Comparison of ENCODE assay signal across 27 mouse cellular contexts in genomic region chr1:36986396-36987160, GRCm38 (mm10). TPM values are rescaled to one million over a fixed set of nuclear protein-coding genes. Genes with fewer than 3 reads are reported as not detected.
DNase-seq lines count a peak whose midpoint lies in the region; ATAC-seq lines count a peak whose summit lies in the region.
"Had no signal": no experiment of that assay in that cellular context is flagged by ENCODE, and none has a peak within 500 bp of the region (broad histone marks: within the 10 kb centered on the region; RNA-seq: fewer than 3 reads in every experiment).

No protein-coding gene starts in this region.

- no peak for DNase-seq in forebrain, embryonic 10.5 days (ENCODE audit: extremely low spot score, low spot score)
- DNase-seq in midbrain, embryonic 11.5 days (ENCODE audit: low spot score, missing footprints), result peak; percentile 86
- DNase-seq in ES-CJ7 (ENCODE audit: low read depth, low spot score), result peak; percentile 91
- peak; percentile 27 for DNase-seq in embryo, embryonic 9.5 days (ENCODE audit: extremely low spot score)
- DNase-seq in cerebellum, adult 9-11 months, result no peak
- DNase-seq: cerebellum, adult 2 months; cerebellum, postnatal 25 days; gastrocnemius, postnatal 14 days; heart, postnatal 36 days; kidney, adult 18-20 months; kidney, postnatal 36 days; right cerebral cortex, adult 18-20 months; right cerebral cortex, postnatal 4 days; thymus, postnatal 4 days had no signal

- no peak overlapping the region for H3K4me3 ChIP-seq in forebrain, embryonic 10.5 days
- H3K4me3 ChIP-seq in forebrain, embryonic 12.5 days (replicated peaks), result no peak overlapping the region
- no peak overlapping the region for H3K4me3 ChIP-seq in midbrain, embryonic 11.5 days (ENCODE audit: low read depth, low read length)
- no peak overlapping the region for H3K4me3 ChIP-seq in midbrain, embryonic 15.5 days
- H3K4me3 ChIP-seq: embryonic facial prominence, embryonic 15.5 days; heart, embryonic 10.5 days; heart, embryonic 15.5 days; hindbrain, embryonic 15.5 days; layer of hippocampus, adult 2 months; left cerebral cortex, adult 2 months; limb, embryonic 12.5 days; myocyte; neural tube, embryonic 12.5 days had no signal

- no peaks in the 10 kb centered on the region for H3K36me3 ChIP-seq in forebrain, embryonic 10.5 days (replicated peaks)
- H3K36me3 ChIP-seq in forebrain, embryonic 12.5 days (replicated peaks), result no peaks in the 10 kb centered on the region
- no peaks in the 10 kb centered on the region for H3K36me3 ChIP-seq in midbrain, embryonic 11.5 days (ENCODE audit: control insufficient read depth, insufficient read depth, low read length)
- no peaks in the 10 kb centered on the region for H3K36me3 ChIP-seq in midbrain, embryonic 15.5 days (replicated peaks)
- H3K36me3 ChIP-seq: embryonic facial prominence, embryonic 15.5 days; G1E; heart, embryonic 10.5 days; heart, embryonic 15.5 days; hindbrain, embryonic 15.5 days; limb, embryonic 12.5 days; neural tube, embryonic 12.5 days had no signal

- ATAC-seq in forebrain, embryonic 12.5 days (ENCODE audit: low FRiP score), result no peak
- ATAC-seq in midbrain, embryonic 11.5 days (ENCODE audit: low FRiP score), result 0 out of 2 replicates have a peak, but pooled peaks have one; percentile 22
- ATAC-seq in midbrain, embryonic 15.5 days (replicated peaks), result no peak
- ATAC-seq: forebrain, embryonic 14.5 days had no signal

- WGBS in forebrain, embryonic 10.5 days, result 34% methylated on average over 14 of the region's 14 CpGs
- 28% methylated on average over 14 of the region's 14 CpGs for WGBS in forebrain, embryonic 12.5 days
- 42% methylated on average over 14 of the region's 14 CpGs for WGBS in midbrain, embryonic 11.5 days
- 27% methylated on average over 14 of the region's 14 CpGs for WGBS in midbrain, embryonic 15.5 days

- H3K4me1 ChIP-seq in forebrain, embryonic 10.5 days, result peaks cover 36% of the 10 kb centered on the region
- H3K4me1 ChIP-seq in forebrain, embryonic 12.5 days, result peaks cover 22% of the 10 kb centered on the region
- H3K4me1 ChIP-seq in midbrain, embryonic 11.5 days (ENCODE audit: control insufficient read depth, insufficient read depth, low read length), result no peaks in the 10 kb centered on the region
- no peaks in the 10 kb centered on the region for H3K4me1 ChIP-seq in midbrain, embryonic 15.5 days
- H3K4me1 ChIP-seq: heart, embryonic 10.5 days; heart, embryonic 15.5 days; hindbrain, embryonic 15.5 days; neural tube, embryonic 12.5 days had no signal

- no peaks in the 10 kb centered on the region for H3K9me3 ChIP-seq in forebrain, embryonic 10.5 days
- H3K9me3 ChIP-seq in forebrain, embryonic 12.5 days, result no peaks in the 10 kb centered on the region
- no peaks in the 10 kb centered on the region for H3K9me3 ChIP-seq in midbrain, embryonic 11.5 days (ENCODE audit: control insufficient read depth, low read length)
- no peaks in the 10 kb centered on the region for H3K9me3 ChIP-seq in midbrain, embryonic 15.5 days
- H3K9me3 ChIP-seq: embryonic facial prominence, embryonic 15.5 days; G1E; heart, embryonic 10.5 days; heart, embryonic 15.5 days; hindbrain, embryonic 15.5 days; limb, embryonic 12.5 days; neural tube, embryonic 12.5 days had no signal

- H3K27me3 ChIP-seq in forebrain, embryonic 10.5 days (ENCODE audit: poor library complexity, severe bottlenecking), result peaks cover 26% of the 10 kb centered on the region
- H3K27me3 ChIP-seq in forebrain, embryonic 12.5 days, result peaks cover 18% of the 10 kb centered on the region
- peaks cover 3% of the 10 kb centered on the region; the same call in 1 of the 2 replicates for H3K27me3 ChIP-seq in midbrain, embryonic 11.5 days (ENCODE audit: control insufficient read depth, insufficient read depth, low read length)
- H3K27me3 ChIP-seq in midbrain, embryonic 15.5 days (replicated peaks), result no peaks in the 10 kb centered on the region
- H3K27me3 ChIP-seq: embryonic facial prominence, embryonic 15.5 days; heart, embryonic 15.5 days; hindbrain, embryonic 15.5 days; limb, embryonic 12.5 days; neural tube, embryonic 12.5 days had no signal

- H3K9ac ChIP-seq in forebrain, embryonic 12.5 days, result no peak overlapping the region
- H3K9ac ChIP-seq in midbrain, embryonic 11.5 days (ENCODE audit: low read length), result no peak overlapping the region
- no peak overlapping the region for H3K9ac ChIP-seq in midbrain, embryonic 15.5 days
- H3K9ac ChIP-seq: embryonic facial prominence, embryonic 15.5 days; heart, embryonic 15.5 days; hindbrain, embryonic 15.5 days; limb, embryonic 12.5 days; neural tube, embryonic 12.5 days had no signal

- H3K27ac ChIP-seq in forebrain, embryonic 10.5 days, result 0 out of 2 replicates have a peak overlapping the region, but pooled peaks have one; percentile 2
- no peak overlapping the region for H3K27ac ChIP-seq in forebrain, embryonic 12.5 days
- no peak overlapping the region for H3K27ac ChIP-seq in midbrain, embryonic 11.5 days (ENCODE audit: low read depth, low read length)
- H3K27ac ChIP-seq in midbrain, embryonic 15.5 days, result no peak overlapping the region
- H3K27ac ChIP-seq: embryonic facial prominence, embryonic 15.5 days; heart, embryonic 10.5 days; heart, embryonic 15.5 days; hindbrain, embryonic 15.5 days; layer of hippocampus, adult 2 months; left cerebral cortex, adult 2 months; limb, embryonic 12.5 days; neural tube, embryonic 12.5 days had no signal

- no peak overlapping the region for H3K4me2 ChIP-seq in forebrain, embryonic 12.5 days
- H3K4me2 ChIP-seq in midbrain, embryonic 11.5 days, result no peak overlapping the region
- no peak overlapping the region for H3K4me2 ChIP-seq in midbrain, embryonic 15.5 days
- H3K4me2 ChIP-seq: embryonic facial prominence, embryonic 15.5 days; heart, embryonic 15.5 days; hindbrain, embryonic 15.5 days; limb, embryonic 12.5 days; neural tube, embryonic 12.5 days had no signal

RNA-seq across cellular contexts. Expression of gene Vwa3b, which starts 39.8 kb away (rescaled TPM):
- 0.16 TPM in 1 of 2 replicates, not detected in the other for polyA plus RNA-seq in forebrain, embryonic 10.5 days (2016; fragmentation: Nextera tagmentation; extraction: Ambion mirVana)
- polyA plus RNA-seq in forebrain, embryonic 12.5 days (2016; fragmentation: Nextera tagmentation; extraction: Ambion mirVana), result 0.82 and 1.8 TPM in 2 replicates
- polyA plus RNA-seq in midbrain, embryonic 11.5 days (2014; fragmentation: Nextera tagmentation; extraction: Ambion mirVana), result 0.23 TPM in 1 of 2 replicates, not detected in the other
- polyA plus RNA-seq in midbrain, embryonic 15.5 days (2015; fragmentation: Nextera tagmentation; extraction: Ambion mirVana), result 0.66 and 1.3 TPM in 2 replicates
- polyA plus RNA-seq: G1E; heart, embryonic 10.5 days; myocyte had no signal

RNA-seq across cellular contexts. Expression of gene Tmem131, which starts 43.1 kb away (rescaled TPM):
- 12.2 and 13.0 TPM in 2 replicates for polyA plus RNA-seq in forebrain, embryonic 10.5 days (2016; fragmentation: Nextera tagmentation; extraction: Ambion mirVana)
- 19.6 and 20.4 TPM in 2 replicates for polyA plus RNA-seq in forebrain, embryonic 12.5 days (2016; fragmentation: Nextera tagmentation; extraction: Ambion mirVana)
- 14.7 and 15.2 TPM in 2 replicates for polyA plus RNA-seq in midbrain, embryonic 11.5 days (2014; fragmentation: Nextera tagmentation; extraction: Ambion mirVana)
- 13.1 and 14.8 TPM in 2 replicates for polyA plus RNA-seq in midbrain, embryonic 15.5 days (2015; fragmentation: Nextera tagmentation; extraction: Ambion mirVana)

Comparison
In these comparisons a context has a peak if more than half of its experiments do, and no peak if none do; other contexts are left out.
1. DNase-seq: peak in midbrain, embryonic 11.5 days (single experiment), ES-CJ7 (single experiment) and embryo, embryonic 9.5 days (single experiment); none in forebrain, embryonic 10.5 days (single experiment) and cerebellum, adult 9-11 months (single experiment).